Mouse (Mus musculus): ENCODE results near the gene Hmg20a.

Hmg20a gene

DNA sequence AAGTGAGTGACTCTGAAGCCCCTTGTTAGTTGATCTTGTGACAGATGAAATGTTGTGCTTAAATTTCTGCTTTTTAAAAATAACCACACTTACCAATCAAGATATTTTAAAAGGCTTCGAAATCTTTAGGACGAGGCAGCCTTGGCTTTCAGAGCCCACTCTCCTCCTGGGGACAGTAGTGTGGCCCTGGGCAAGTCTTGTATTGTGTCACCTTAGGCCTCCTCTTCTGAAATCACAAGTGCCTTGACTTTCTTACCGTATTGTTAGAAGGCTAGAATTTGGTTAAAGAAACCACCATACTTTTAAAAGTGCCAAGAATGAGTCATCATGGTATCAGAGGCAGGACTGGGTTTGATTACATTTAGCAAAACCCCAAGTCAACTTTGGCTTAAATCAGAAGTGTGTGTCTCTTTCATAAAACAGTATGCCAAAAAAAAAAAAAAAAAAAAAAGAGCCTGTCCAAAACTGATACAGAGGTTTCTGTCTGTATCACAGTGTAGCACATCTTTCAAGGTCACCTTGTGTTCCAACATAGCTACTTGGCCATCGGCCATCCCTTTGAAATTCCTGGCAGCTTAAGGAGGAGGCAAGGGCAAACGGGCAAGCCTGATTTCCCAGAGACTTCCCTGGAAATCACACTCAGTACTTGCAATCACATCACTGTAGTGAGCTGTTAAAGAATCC, 78.9 kb downstream of the Hmg20a start:
- DNase-seq (ENCODE audit: low spot score) = peak; percentile 53

DNA sequence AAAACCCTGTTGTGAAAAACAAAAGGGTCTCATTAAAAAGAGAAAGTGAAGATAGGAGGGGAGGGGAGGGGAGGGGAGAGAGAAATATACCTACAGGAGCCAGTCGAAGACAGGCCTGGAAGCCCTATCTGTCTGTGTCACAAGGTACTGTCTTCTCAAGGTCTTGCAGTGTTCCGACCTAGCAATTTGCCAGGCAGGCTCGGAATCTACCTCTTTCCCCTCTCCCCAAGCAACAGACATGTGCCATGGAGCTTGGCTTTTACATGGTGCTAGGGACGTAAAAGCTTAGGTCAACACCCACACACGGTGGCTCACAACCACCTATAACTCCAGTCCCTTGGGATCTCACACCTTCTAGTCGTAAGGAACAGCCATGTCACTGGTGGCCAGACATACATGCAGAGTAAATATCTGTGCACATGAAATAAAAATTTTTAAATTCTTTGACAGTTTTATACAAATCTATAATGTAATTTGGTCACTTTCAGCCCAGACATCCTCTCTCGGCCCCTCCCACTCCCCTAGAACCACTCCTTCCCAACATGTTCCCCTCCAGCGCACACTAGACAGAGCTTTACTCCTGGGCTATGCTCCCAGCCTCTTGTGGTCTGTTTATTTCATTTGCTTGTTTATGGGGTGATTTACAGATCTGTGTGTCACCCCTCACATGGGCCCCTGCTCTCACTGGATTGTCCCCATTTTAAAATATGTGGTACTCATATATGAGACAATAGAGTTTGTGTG, 81.1 kb downstream of the Hmg20a start:
- DNase-seq (ENCODE audit: low spot score) = no peak

DNA sequence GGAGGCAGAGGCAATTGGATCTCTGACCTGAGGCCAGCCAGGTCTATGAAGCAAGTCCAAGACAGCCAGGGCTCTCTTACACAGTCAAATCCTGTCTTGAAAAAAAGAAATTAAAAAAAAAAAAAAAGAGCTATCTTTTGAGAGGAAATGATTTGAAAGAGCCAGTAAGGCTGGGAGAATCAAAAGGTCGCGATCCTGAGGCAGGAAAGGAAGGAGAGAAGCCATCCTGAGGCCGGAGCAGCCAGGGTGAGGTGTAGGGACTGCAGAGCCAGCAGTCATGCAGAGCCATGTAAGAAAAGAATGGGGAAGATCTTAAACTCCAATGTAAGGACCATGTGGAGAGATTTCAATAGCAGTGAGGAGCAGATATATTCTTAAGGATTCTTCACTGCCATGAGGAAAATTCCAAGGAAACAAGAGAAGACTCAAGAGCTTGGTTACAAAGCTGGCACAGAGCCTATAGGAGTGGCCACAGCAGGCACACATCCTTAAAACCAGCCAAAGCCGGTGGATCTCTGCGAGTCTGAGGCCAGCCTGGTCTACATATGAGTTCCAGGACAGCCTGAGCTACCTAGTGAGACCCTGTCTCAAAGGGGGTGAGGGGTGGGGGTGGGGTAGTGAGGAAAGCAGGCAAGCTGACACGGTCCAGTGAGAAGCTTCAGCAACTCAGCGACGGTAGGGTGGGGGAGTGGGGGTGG, 82.6 kb downstream of the Hmg20a start:
- no peak for DNase-seq (ENCODE audit: low spot score)

DNA sequence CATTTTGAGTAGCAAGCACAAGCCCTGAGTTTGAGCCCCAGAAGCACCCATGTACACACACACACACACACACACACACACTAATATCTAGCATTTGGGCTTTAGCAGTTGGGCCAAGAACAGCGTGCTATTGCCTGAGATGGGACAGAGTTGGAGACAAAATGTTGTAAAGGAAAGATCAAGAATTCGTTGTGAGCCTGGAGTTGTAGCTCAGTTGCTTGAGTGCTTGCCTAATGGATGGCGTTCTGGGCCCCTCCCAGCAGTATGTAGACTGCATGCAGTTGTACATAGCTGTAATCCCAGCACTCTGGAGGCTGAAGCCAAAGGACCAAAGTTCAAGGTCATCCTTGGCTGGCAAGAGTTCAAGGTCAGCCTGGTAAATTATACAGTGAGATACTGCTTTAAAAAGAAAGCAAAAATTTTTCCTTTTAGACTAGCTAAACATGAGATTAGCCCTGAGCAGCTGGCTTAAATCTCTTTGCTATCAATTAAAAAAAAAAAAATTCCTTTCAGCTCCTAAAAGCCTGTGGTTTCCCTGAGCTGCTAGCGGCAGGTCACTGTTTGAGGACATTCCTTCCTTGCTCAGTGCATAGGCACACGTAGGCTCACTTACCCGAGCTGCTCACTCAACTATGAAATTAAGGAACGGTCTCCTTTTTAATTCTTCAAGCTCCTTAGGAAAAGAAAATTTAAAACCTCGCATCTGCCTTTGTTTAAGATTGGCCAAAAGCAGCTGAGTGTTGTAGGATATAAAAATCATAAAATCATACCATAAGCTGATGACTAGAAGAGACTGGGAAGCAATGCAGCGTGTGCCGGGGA, 83.5 kb downstream of the Hmg20a start:
- peak; percentile 26 for DNase-seq (ENCODE audit: low spot score)

DNA sequence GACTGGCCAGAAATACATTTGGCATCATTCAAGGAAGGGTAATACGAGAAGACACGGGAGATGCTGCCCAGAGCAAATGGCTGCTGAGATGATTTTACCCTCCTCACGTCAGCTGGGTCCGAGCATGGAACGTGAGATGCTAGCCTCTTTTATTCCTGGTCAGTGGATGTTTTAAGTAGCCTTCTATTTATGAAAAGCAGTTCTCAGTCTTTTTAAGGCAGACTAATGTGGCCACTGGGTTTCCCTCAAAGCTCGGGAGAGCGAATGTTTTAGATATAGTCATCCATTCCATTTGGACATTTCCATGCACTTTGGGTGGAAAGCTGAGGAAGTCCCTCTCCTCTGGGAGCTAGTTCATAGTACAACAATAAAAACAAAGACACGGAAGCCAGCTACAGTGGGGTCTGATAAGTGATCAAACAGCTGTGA, 84.1 kb downstream of the Hmg20a start:
- DNase-seq (ENCODE audit: low spot score) = no peak

DNA sequence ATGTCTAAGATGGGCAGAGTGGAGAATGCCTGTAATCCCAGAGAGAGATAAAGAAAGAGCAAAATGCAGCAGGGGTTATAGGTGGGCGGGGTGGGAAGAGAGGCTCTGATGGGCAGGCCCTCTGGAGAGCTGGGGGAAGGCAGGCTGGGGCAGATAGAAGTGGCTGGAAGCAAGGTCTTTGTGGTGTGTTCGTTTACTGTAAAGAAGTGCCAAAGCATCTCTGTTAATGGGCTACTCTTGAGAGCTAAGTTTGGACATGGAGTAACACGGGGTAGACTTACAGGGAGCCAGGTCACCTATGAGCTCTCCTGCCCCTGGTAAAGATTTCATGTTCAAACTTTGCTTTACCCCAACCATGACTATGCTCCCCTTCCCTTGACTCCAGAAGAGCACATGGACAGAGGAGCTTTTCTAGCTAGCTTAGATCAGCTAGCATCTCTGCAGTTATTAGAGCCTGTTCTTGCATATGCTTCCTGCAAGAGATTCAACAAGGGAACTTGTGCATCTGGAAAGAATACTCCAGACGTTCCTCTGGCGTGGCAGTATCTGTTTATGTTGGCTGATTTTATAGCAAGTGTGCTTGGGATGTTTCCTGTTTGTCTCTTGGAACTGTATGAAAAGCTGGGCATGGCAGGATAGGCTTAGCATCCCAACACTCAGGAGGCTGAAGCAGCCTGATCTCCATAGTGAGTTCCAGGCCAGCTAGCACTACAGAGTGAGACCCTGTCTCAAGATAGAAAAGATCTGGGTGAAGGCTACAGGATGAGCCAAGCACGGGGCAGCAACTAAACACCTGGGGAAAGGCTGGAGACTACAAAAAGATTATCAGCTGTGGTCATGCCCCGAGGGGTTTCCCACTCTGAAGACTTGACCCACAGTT, 85.5 kb downstream of the Hmg20a start:
- DNase-seq (ENCODE audit: low spot score) = no peak

DNA sequence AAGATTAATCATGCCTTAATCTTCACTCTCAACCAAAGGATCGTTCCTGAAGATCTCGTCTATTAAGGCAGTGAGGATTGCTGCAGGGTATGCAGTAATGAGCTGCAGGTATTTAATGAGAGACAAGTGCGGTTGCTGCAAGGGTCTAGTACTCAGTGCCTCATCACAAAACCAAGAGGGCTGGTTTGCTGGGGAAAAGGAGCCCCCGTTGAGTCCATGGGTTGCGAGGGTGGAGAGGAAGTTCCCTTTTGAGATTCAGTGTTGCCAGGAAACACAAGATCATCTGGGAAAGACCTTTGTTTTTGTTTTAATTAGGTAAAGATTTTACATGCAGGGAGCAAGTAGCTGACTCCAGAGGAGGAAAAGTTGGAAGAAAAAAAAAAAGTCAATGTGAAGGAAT, 86.1 kb downstream of the Hmg20a start:
- DNase-seq (ENCODE audit: low spot score) = no peak

DNA sequence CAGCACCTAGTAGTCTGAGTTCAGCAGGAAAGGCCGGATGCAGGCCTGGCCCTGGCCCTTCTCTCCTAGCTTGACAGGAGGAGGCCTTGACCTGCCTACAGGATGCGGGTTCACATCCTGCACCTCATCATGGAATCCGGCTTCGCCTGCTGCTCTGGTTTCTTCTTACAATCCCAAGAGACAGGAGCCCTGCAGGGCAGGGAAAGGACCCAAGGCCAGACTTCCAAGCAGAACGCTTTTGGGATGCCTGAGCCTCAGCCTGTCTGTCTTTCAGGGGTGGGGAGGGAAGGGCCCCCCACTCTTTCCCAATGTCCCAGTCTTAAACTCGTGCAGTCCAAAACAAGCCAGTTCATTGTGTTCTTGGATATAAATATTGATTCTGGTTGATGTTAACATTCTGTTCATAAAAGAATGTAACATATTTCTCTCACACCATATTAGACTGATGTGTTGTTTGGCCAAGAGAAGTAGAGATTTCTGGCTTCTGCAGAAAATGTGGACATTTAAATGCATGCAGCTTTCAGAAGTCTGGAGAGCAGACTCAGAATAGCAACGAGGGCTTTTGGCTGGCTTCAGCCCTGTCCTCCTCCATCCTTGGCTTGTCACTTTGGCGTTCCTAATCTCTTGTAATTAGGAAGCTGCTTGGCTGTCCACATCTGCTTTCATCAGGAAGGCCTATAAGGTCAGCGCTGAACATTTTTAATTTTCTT, 86.8 kb downstream of the Hmg20a start:
- DNase-seq (ENCODE audit: low spot score) = peak; percentile 51

DNA sequence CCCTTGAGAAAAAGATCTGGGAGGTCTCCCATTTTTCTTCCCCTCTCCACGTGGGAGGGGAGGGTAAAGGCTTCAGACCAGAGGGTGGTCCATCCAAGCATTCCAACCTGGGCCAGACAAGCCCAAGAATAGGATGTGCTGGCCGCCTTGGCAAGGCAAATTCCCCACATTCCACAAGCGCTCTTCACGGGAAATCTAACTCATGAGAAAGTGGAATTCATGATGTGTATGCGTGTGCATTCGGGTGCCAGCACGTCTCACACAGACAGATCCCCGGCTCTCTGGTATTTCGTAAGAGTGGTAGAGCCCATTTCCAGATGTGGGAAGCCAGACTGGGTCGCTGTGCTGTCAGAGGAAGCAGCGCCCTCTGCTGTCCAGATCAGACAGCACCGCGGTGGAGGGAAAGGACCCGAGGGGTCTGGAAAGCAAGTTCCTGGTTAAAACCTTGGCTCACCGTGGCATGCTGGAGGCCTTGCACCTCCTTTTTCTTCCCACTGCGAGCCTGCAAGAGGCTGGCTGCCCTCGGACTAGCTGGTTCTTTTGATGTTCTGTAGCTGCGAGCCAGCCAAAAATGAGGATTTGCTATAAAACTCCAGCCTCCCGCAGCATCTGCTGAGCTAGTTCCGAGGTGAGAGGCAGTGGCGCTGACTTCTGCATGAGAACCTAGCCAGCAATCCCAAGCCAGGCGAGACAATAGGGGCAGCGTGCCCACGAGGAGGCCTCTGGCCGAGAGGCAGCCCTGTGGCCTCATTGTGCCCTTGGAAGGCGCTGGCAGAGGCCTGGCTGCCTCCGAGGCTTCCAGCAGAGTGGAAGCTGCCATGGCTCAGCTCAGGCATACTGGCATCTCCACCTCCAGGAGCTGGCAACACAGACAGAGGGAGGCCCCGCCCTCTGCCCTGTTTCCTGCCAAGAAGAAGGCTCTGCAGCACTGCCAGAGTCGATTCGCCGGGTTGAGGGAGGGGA, 87.7 kb downstream of the Hmg20a start:
- DNase-seq (ENCODE audit: low spot score) = peak; percentile 91

DNA sequence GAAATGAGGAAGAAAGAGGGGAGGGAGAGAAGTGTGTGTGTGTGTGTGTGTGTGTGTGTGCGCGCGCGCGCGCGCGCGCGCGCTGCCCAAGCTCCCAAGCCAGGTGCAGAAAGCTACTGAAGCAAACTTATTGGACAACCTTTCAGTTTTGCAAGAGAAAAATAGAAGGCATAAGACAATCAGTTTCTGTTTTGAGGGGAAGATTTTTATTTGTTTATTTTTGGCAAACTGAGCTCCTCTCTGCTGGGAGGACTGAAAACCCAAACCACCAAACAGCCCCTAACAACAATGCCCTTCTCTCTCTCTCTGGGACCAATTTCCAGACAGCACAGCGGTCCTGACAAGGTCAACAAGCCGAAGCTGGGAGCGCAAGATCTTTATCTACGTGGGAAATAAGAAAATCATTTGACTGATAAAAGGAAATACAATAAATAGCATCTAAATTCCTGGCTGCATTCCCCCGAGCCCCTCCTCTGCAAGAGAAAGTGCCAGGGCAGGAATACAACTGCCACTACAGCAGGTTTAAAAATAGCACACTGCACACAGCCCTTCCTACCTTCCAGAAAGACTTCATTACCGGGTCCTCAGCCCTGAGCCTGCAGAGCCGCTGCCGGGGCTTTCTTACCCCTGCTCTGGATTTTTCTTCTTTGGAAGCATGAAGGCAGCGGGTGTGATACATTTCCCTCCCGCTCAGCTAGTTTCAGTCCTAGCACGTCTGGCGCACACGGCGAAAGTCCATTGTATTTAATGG, 88.7 kb downstream of the Hmg20a start:
- DNase-seq (ENCODE audit: low spot score) = peak; percentile 28

DNA sequence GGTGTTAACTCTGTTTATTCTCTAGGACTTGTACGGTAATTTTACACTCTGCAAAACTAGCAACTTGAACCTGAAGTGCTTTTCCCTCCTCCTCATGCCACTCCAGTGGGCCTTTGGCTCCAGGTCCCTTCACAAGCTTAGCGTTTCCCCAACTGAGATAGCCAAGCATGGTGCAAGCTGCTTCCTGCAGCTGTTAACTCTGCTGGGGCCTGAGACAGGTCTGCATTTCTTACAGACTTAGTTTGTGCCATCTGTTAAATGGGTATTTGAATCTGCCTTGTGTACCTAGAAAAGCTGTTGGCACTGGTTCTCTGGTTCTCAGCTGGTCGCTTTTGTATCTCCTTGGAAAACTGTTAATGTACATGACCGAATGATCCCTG, 89.3 kb downstream of the Hmg20a start:
- peak; percentile 34 for DNase-seq (ENCODE audit: low spot score)

DNA sequence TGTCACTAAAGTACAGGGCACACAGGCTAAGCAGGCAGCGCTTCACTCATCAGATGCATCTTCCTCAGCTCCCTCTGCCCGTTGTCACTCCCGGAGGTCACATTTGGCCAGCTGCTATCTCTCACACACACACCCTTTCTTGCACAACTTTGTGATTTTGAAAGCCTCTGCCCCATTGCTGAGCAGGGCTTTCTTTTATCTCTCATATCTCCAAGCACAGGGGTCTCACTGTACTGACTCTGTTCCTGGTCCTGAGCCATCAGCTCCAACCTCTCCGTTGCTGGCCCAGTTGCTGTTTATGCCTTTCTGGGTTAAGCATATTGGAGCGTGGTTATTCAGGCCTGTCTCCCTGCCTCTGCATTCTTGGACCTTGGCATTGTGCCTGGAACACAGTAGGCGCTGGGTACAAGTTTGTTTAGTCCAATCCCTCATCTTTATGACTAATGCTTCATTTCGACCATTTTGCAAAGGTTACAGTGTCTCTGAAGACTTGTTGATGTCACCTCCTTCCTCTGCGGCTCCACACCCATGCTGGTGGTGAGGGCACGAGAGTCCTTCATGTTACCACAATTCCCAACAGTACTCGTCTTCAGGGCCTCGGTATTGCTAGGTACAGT, 90.5 kb downstream of the Hmg20a start:
- DNase-seq (ENCODE audit: low spot score) = peak; percentile 80

DNA sequence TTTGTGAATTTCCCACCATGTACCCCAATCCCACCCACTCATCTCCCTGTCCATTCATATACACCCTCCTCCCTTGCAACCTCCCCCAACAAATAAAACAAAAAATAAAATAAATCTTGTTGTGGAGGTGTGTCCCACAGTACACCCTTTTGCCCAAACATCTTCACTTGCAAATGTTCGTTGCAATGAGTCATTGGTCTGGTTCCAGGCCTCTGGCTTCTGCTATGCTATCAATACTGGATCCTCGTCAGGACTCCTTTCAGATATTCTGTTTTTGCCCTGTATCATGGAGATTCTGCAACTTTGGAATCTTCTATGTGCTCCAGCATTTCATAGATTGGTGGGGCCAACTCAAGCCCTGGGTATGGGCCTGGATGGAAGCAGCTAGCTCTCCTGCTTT, 91.9 kb downstream of the Hmg20a start:
- no peak for DNase-seq (ENCODE audit: low spot score)

DNA sequence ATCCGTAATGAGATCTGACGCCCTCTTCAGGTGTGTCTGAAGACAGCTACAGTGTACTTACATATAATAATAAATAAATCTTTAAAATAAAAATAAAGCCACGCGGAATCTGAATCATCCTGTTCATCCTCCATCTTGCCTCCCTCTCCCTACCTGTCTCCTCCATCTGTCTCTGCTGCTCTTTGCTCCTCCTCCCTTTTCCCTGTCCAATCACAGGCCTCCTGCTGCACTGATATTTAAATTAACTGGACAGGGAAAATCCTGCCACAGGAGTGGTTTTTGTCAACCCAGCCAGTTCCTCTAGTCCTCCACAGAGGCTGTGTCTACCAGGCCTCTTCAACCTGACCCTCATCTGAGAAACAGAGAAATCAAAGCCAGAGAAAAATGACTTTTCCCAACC, 94.1 kb downstream of the Hmg20a start:
- DNase-seq (ENCODE audit: low spot score) = no peak

DNA sequence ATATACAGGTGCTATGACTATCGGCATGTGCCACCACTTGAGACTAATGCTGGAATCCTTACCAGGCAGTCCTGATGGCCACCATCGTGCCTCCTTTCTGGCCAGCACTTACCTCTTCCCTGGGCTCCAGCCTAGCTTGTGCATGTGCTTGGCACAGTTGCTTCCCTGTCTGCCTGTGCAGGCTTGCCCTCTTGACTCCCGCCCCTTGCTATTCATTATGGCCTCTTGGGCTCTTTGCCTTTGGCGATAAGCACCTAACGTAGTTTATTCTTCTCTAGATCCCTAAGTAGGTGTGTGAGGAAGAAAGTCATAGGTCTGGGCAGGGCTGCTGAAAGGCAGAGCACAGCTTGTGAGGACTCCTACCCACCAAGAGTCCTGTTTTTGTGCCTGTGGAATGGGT, 96.7 kb downstream of the Hmg20a start:
- no peak for DNase-seq (ENCODE audit: low spot score)

DNA sequence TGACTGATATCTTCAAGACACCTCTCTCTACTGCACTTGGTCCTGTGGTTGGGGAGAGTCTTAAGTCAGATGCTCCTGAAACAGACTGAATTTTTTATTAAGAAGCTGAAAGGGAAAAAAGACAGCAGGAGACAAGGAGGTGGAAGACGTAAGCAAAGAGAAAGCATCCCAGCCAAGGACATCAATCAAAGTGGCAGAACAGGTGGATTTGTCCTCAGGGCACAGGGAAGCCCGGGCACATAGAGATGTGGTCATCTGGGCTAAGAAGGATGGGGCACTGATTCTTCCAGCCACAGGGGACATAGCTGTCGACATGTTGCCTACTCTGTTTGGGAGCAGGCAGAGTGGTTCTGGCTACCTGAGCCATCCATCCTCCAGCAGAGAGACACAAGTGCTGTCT, 97.8 kb downstream of the Hmg20a start:
- DNase-seq (ENCODE audit: low spot score) = no peak

DNA sequence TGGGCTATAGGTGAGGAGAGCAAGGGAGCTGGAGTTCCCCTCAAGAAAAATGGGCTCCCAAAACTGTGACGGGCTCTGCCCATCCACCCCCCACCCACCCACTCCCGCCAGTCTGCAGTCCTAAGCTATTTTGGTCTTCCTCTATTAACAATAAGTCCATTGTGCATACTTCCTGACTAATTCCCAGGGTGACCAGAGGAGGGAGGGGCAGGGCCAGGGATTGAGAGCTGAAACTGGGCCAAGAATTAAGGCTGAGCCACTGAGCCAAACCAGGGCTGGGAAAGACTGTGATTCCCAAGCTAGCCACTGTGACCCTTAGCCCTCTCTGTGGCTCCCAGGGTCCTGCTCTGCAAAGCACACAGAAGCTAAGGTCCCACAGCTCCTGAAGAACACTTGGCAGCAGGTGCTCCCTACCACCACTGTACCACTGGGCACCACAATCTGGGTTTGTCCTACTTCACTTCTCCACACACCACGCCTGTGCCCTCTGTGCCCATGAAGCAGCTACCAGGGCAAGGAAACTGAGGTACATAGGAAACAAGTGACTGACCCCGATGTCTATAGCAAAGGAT, 98.4 kb downstream of the Hmg20a start:
- DNase-seq (ENCODE audit: low spot score) = peak; percentile 69

DNA sequence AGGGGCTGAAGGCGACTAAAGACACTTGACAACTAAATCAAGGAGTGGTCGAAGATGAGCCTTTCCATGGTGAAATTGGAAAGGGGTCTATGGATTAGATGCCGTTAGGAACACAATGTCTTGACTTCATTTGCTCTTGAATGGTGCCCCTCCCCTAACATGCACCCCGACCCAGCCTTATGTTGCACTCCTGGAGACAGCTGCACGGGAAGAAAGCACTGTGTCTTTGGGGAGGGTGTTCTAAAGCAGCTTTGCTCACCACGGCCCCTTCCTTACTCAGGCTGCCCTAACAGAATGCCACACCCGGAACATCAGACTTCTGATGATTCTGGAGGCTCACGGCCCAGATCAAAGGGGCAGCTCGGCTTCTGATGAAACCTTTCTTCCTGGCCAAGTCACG, 103.9 kb downstream of the Hmg20a start:
- no peak for DNase-seq (ENCODE audit: low spot score)
